Mouse (Mus musculus) ovary, postnatal 10 days (tissue): ENCODE results near the gene H2afv.

ENCODE experiments used
- DNase-seq: peaks from one replicate; pipeline ENCODE4 v3.0.0; 2022; ENCODE audit warnings: low spot score

The H2afv gene

GRCm38 (mm10) chr11:6388726-6389413 is 55.4 kb downstream of the H2afv start, which contains the start of gene Zmiz2:
TSS of gene Zmiz2 (plus strand) at chr11:6389074.
- peak; percentile 91 for DNase-seq

DNA sequence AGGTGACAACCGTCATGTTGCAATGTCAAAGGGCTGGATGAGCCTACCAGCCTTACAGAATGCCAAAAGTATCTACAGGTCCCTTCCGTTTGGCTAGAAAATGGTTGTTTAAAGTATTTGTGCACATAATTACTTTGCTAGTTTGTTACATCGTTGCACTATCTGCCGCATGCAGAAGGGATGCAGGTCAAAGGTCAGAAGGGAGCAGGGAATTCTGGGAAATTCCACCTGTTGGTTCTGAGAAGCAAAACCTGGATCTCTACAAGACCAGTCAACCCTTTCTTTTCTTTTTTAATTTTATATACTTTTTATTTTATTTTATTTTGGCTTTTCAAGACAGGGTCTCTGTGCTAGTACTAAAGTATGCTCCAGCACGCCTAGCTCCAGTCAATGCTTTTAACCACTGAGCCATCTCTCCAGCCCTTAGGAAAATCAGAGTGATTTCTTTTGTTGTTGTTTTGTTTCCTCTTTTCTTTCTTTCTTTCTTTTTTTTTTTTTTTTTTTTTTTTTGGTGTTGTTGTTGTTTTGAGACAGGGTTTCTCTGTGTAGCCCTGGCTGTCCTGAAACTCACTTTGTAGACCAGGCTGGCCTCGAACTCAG is 56.0 kb downstream of the H2afv start:
- DNase-seq: no peak

- DNase-seq: no peak
Measured at GRCm38 (mm10) chr11:6380916-6381315, 63.3 kb downstream of the H2afv start.
